Mouse (Mus musculus): ENCODE measurements around the gene Jam3. TPM values are rescaled to one million over a fixed set of nuclear protein-coding genes. Genes with fewer than 3 reads are reported as not detected.
A peak's percentile ranks its signal among the peaks of the same experiment; 100 is the strongest.

The Jam3 gene
- polyA plus RNA-seq, 1 experiment from 2014 or later, result 94.7 TPM

DNA sequence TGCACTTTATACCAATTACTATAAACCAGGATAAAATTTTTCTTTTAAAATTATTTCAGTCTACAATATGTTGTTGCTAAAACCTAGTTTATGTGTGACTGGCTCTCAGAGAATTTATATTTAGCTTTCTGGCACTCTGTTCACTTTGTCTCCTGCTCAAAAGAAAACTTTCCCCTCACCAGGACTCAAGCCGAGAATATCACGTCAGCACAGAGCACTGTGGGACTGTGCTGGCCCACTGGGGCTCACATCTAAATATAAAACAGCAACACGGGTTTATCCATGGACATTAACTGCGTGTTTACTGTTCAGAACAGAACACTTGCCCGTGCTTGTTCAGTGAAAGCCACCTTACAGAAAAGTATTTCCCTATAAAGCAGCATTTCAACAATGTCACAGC, 44.5 kb downstream of the Jam3 start:
- Histone ChIP-seq H3K9ac (no peak overlapping the region), H3K4me2 (replicated peaks) (no peak overlapping the region), H3K9me3 (replicated peaks) (no peaks in the 10 kb centered on the region), H3K4me1 (peaks cover 16% of the 10 kb centered on the region; the same call in 1 of the 2 replicates), H3K27ac (replicated peaks) (peak overlapping the region; percentile 18; the same call in 1 of the 2 replicates), H3K27me3 (no peaks in the 10 kb centered on the region), H3K4me3 (replicated peaks) (no peak overlapping the region), H3K36me3 (no peaks in the 10 kb centered on the region)
- WGBS, result 23% methylated on average over 5 of the region's 5 CpGs
- ATAC-seq (ENCODE audit: insufficient number of reproducible peaks, low FRiP score, low TSS enrichment, low read depth), result no peak

DNA sequence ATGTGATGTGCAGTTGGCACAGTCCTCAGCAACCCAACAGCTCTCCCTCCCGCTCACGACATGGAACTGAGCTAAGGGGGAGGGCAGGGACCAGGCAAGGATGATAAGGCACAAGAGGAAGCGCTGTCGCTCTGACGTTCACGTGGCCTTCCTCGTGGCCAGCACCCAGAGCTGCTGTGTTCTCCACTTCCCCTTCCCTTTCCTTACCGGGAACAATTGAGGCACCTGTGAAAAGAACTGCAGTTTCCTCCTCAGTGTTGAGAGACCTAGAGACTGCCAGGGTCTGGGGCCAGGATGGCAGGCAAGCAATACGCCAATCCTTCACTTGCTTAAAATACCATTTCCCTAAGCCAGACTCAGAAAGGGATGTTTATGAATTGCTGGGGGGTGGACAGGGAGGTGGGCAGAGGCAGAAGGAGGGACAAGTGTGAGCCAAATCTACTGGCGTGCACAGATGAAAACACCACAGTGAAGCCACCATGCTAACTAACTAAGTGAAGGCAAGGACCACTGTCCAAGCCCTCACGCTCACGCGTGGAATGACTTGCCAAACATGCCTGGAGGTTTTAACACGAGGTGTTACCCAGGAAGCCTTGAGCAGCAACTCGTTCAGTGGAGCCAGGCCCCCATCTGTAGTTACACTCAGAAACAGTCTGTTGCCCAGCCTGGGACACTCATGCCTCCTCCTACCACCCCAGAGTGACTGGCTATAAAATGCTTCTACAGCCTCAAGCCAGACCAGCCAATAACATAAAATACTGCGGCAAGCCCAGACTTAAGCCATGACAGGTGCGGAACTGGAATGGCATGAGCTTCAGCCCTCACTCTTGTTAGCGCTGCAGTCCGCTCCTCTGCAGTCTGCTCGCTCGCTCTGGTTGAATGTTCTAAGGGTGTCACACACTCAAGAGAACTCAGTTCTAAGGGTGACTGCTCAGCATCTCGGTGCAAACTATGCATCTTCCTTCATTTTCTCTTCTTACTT, 45.4 kb downstream of the Jam3 start:
- ATAC-seq (ENCODE audit: insufficient number of reproducible peaks, low FRiP score, low TSS enrichment, low read depth), result no peak; the same call in 1 of the 2 replicates
- no peak overlapping the region for H3K4me3 ChIP-seq (replicated peaks)
- H3K9ac ChIP-seq, result no peak overlapping the region
- 65% methylated on average over 22 of the region's 22 CpGs for WGBS
- H3K36me3 ChIP-seq, result 0 out of 2 replicates have a peak, but pooled peaks cover 5% of the 10 kb centered on the region
- H3K4me2 ChIP-seq (replicated peaks), result no peak overlapping the region
- H3K27ac ChIP-seq (replicated peaks), result peak overlapping the region; percentile 18; the same call in 1 of the 2 replicates
- no peaks in the 10 kb centered on the region for H3K9me3 ChIP-seq (replicated peaks)
- H3K27me3 ChIP-seq, result no peaks in the 10 kb centered on the region
- peaks cover 16% of the 10 kb centered on the region; the same call in 1 of the 2 replicates for H3K4me1 ChIP-seq

DNA sequence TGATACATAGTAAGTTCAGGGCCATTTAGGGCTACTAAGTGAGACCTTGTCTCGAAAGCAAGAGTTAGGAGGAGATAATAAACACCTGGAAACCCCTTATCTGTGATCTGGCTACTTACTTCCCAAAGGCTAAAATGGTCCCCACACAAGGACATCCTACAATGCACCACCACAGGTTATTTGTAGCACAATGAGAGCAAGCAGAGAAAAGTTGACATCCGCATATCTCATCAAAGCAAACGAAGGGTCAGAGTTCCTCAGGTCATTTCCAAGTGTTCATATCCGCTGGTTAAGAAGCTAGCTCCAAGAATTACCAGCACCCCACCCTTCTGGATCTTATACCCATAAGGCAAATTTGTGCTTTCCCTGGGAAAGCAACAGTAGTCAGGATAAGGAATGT, 46.8 kb downstream of the Jam3 start:
- WGBS, result 77% methylated on average over 4 of the region's 4 CpGs
- H3K4me1 ChIP-seq, result peaks cover 16% of the 10 kb centered on the region; the same call in 1 of the 2 replicates
- no peak overlapping the region for H3K4me2 ChIP-seq (replicated peaks)
- no peak for ATAC-seq (ENCODE audit: insufficient number of reproducible peaks, low FRiP score, low TSS enrichment, low read depth)
- no peak overlapping the region for H3K27ac ChIP-seq (replicated peaks)
- H3K4me3 ChIP-seq (replicated peaks), result no peak overlapping the region
- H3K9ac ChIP-seq, result no peak overlapping the region
- H3K27me3 ChIP-seq, result no peaks in the 10 kb centered on the region
- no peaks in the 10 kb centered on the region for H3K9me3 ChIP-seq (replicated peaks)
- H3K36me3 ChIP-seq, result peaks cover 17% of the 10 kb centered on the region

DNA sequence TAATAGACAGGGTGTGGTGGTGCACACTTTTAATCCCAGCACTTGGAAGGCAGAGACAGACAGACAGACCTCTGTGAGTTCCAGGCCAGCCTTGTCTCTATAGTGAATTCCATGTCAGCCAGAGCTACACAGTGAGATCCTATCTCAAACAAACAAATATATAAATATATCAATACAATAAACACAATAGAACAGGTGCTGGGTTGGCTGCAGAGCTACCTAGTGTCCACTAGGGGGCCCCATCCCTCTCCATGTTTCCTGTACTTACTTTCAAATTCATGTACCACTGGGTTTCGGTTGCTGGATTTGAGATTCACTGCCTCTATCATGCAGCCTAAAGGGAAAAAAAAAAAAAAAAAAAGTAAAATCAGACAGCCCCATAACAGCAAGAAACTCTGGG, 49.1 kb downstream of the Jam3 start:
- Histone ChIP-seq H3K4me2 (replicated peaks) (no peak overlapping the region), H3K27me3 (no peaks in the 10 kb centered on the region), H3K4me1 (peaks cover 16% of the 10 kb centered on the region; the same call in 1 of the 2 replicates), H3K27ac (replicated peaks) (no peak overlapping the region), H3K9ac (no peak overlapping the region), H3K9me3 (replicated peaks) (no peaks in the 10 kb centered on the region), H3K4me3 (replicated peaks) (no peak overlapping the region), H3K36me3 (peaks cover 31% of the 10 kb centered on the region)
- 38% methylated on average over 1 of the region's 1 CpGs for WGBS
- ATAC-seq (ENCODE audit: insufficient number of reproducible peaks, low FRiP score, low TSS enrichment, low read depth), result no peak

DNA sequence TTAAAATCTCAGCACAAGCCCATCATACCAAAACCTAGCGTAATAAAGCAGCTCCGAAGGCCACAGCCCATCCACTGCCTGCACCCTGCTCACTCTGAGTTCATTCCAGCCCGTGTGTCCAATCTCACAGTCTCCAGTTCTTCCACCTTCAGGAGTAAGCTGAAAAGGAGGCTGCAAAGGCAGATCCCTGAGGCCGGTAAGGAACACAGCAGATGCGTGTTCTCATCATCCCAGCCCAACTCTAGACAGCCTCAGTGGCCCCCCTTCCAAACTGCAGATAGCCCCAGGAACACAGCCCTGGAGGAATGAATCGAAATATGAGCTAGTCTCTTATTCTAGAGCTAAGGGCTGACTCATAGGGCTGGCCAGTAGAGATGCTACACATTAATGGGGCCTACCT, 53.8 kb downstream of the Jam3 start:
- Histone ChIP-seq H3K4me1 (no peaks in the 10 kb centered on the region), H3K27ac (replicated peaks) (no peak overlapping the region), H3K27me3 (no peaks in the 10 kb centered on the region), H3K4me2 (replicated peaks) (no peak overlapping the region), H3K9ac (no peak overlapping the region), H3K9me3 (replicated peaks) (no peaks in the 10 kb centered on the region), H3K36me3 (peaks cover 71% of the 10 kb centered on the region), H3K4me3 (replicated peaks) (no peak overlapping the region)
- WGBS, result 89% methylated on average over 6 of the region's 6 CpGs
- ATAC-seq (ENCODE audit: insufficient number of reproducible peaks, low FRiP score, low TSS enrichment, low read depth), result no peak

DNA sequence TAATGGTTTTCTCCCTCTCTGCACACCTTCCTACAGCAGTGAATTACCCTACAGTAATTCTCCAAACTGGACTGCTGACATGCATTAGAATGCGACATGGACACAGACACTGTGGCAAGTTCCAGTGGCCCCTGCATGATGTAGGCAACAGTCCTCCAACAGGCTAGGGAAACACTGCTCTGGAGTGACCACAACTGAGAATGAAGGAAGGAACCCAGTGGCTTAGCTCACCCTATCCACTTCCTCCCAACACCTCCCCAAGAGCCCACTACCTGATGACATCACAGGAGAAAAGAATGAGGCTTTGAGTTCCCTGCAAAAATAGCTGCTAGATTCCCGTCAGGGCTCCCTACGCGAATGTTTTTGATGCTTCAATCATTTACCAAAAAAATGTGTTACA, 55.7 kb downstream of the Jam3 start:
- ATAC-seq (ENCODE audit: insufficient number of reproducible peaks, low FRiP score, low TSS enrichment, low read depth), result no peak

DNA sequence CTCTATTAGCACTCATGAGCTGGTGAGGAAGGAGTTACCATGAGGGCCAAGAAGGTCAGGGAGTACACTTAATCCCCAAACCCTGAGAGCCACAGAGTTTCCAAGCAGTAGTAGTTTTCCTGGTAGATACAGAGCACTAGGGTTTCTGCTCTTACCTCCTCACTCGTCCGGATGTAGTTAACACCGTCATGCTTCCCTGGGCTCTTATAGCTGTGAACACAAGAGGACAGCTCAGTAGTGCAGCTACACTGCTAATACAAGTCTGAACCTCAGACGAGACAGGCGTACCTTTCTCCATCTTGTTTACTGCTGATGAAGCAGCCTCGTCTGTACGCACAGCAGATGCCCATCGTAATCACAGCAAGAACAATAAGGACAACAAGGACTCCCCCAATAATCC, 56.7 kb downstream of the Jam3 start:
- H3K9ac ChIP-seq, result no peak overlapping the region
- 81% methylated on average over 8 of the region's 8 CpGs for WGBS
- ATAC-seq (ENCODE audit: insufficient number of reproducible peaks, low FRiP score, low TSS enrichment, low read depth), result no peak
- no peak overlapping the region for H3K4me2 ChIP-seq (replicated peaks)
- peaks cover 75% of the 10 kb centered on the region for H3K36me3 ChIP-seq
- no peak overlapping the region for H3K4me3 ChIP-seq (replicated peaks)
- H3K27me3 ChIP-seq, result no peaks in the 10 kb centered on the region
- no peaks in the 10 kb centered on the region for H3K9me3 ChIP-seq (replicated peaks)
- no peak overlapping the region for H3K27ac ChIP-seq (replicated peaks)
- H3K4me1 ChIP-seq, result no peaks in the 10 kb centered on the region

More for the DNA sequence above, 55.7 kb downstream of the Jam3 start:
- H3K27ac ChIP-seq (replicated peaks), result no peak overlapping the region
- H3K4me1 ChIP-seq, result no peaks in the 10 kb centered on the region
- no peaks in the 10 kb centered on the region for H3K27me3 ChIP-seq
- H3K9ac ChIP-seq, result no peak overlapping the region
- H3K36me3 ChIP-seq, result peaks cover 75% of the 10 kb centered on the region
- no peaks in the 10 kb centered on the region for H3K9me3 ChIP-seq (replicated peaks)
- H3K4me2 ChIP-seq (replicated peaks), result no peak overlapping the region
- 85% methylated on average over 4 of the region's 4 CpGs for WGBS
- no peak overlapping the region for H3K4me3 ChIP-seq (replicated peaks)

DNA sequence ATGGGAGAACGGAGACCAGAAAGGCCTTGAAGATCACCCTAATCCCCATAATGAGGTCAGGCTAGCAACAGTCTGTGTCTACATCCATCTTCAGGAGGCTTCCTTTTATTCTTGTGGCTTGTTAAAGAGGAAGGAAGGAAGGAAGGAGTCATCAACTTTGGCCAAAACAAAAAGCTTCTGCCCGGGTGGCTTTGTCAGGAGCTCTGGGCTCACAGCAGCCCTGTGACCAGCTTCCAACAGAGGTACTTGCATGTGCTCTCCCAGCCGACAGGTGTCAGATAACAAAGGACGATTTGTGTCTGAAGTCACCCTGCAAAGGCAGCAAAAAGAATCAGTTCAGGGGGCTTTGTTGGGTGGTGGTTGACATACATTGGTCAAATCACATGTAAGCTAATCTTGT, 57.1 kb downstream of the Jam3 start:
- Histone ChIP-seq H3K9me3 (replicated peaks) (no peaks in the 10 kb centered on the region), H3K4me2 (replicated peaks) (no peak overlapping the region), H3K9ac (no peak overlapping the region), H3K36me3 (peaks cover 75% of the 10 kb centered on the region), H3K27me3 (no peaks in the 10 kb centered on the region), H3K27ac (replicated peaks) (no peak overlapping the region), H3K4me3 (replicated peaks) (no peak overlapping the region), H3K4me1 (no peaks in the 10 kb centered on the region)
- 23% methylated on average over 4 of the region's 4 CpGs for WGBS
- no peak for ATAC-seq (ENCODE audit: insufficient number of reproducible peaks, low FRiP score, low TSS enrichment, low read depth)

DNA sequence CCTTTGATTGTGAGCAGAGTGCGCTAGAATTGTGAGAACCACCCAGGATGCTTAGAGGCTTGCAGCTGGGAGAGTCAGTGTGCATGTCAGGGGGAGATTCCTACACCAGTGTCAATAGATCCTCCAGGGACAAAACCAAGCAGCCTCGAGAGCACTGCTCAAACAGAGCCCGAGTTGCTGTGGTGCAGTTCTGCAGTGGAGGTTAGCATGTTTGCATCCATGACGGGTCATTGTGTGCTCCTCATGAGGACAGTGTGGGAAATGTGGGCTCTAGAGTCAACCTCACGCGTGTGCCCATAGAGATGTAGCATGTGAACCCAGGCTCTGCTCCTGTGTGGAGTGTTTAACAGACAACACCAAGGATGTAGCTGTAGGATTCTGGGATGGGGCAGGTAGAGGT, 62.3 kb downstream of the Jam3 start:
- WGBS, result 93% methylated on average over 6 of the region's 6 CpGs
- no peaks in the 10 kb centered on the region for H3K9me3 ChIP-seq (replicated peaks)
- H3K36me3 ChIP-seq, result peaks cover 85% of the 10 kb centered on the region
- H3K27ac ChIP-seq (replicated peaks), result no peak overlapping the region
- ATAC-seq (ENCODE audit: insufficient number of reproducible peaks, low FRiP score, low TSS enrichment, low read depth), result no peak
- H3K4me2 ChIP-seq (replicated peaks), result no peak overlapping the region
- H3K4me3 ChIP-seq (replicated peaks), result no peak overlapping the region
- H3K4me1 ChIP-seq, result no peaks in the 10 kb centered on the region
- H3K27me3 ChIP-seq, result no peaks in the 10 kb centered on the region
- H3K9ac ChIP-seq, result no peak overlapping the region

DNA sequence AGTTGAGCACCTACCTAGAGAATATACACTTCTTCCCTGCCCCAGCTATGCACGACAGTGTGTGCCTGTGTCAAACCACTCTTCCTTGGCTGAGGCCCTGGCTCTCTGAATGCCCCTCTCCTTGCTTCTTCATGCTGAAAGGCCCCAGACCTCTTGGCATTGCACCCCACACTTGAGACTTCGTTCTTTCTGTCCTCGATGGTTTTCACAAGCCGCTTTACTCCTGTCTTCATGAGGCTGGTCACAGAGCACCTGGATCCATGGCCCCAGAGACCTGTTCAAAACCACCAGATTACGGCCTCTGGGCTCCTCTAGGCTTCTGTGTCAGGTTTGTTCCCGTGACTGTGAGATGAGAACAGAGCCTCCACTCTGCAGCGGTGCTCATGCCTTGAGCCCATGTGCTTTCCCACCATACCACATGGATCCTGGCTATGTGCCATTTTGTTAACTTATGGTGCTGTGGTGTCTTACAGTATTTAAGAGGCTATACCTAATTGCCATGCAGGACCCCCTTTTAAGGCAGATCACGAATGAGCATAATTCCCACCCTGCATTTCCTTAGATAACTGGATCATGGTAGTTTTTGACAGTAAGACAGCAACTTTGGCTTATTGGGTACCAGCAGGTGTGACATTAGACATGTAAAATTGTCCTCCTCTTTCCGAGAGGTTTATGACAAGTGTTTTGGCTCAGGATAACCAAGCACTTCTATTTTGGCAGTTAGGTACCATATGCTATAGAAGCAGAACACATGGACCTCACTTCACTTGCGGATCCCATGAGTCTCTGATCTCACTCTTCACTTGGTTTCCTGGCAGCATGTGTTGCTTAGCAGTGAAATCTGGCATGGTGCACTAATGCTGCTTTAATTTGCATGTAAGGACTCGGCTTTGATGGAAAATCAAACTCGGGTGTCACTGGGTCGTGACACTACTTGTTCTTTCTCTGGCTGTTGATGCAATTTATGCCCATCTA, 64.1 kb downstream of the Jam3 start:
- Histone ChIP-seq H3K4me3 (replicated peaks) (no peak overlapping the region), H3K9ac (no peak overlapping the region), H3K27me3 (no peaks in the 10 kb centered on the region), H3K4me2 (replicated peaks) (no peak overlapping the region), H3K27ac (replicated peaks) (no peak overlapping the region), H3K4me1 (no peaks in the 10 kb centered on the region), H3K9me3 (replicated peaks) (no peaks in the 10 kb centered on the region), H3K36me3 (peaks cover 91% of the 10 kb centered on the region)
- WGBS, result 85% methylated on average over 13 of the region's 13 CpGs
- no peak; the same call in 1 of the 2 replicates for ATAC-seq (ENCODE audit: insufficient number of reproducible peaks, low FRiP score, low TSS enrichment, low read depth)

DNA sequence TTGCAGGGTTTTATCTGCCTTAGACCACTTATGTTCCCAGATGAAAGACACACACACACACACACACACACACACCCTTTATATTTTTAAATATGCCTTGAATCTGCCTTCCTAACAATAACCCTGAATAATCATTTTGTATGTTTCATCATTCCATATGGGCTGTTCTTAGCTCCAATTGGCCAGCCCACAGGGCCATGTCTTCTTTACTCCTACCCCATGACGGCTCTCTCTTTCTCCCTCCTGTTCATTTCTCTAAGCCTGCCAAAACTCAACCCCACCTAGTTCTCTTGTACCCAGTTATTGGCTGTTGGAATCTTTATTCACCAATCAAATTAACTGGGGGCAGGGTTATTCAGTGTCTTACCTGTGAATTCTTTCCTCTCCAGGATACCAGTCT, 65.1 kb downstream of the Jam3 start:
- H3K9ac ChIP-seq, result no peak overlapping the region
- no peak overlapping the region for H3K4me2 ChIP-seq (replicated peaks)
- H3K4me3 ChIP-seq (replicated peaks), result no peak overlapping the region
- WGBS, result 77% methylated on average over 1 of the region's 1 CpGs
- no peaks in the 10 kb centered on the region for H3K9me3 ChIP-seq (replicated peaks)
- H3K27me3 ChIP-seq, result no peaks in the 10 kb centered on the region
- H3K36me3 ChIP-seq, result peaks cover 86% of the 10 kb centered on the region
- no peak for ATAC-seq (ENCODE audit: insufficient number of reproducible peaks, low FRiP score, low TSS enrichment, low read depth)
- H3K27ac ChIP-seq (replicated peaks), result no peak overlapping the region
- no peaks in the 10 kb centered on the region for H3K4me1 ChIP-seq
